Mouse (Mus musculus) CH12.LX (cell line): ENCODE measurements around the gene Ocrl. TPM values are rescaled to one million over a fixed set of nuclear protein-coding genes. Genes with fewer than 3 reads are reported as not detected.

Source experiments
- DNase-seq: peaks from one replicate; pipeline ENCODE4 v3.0.0-alpha.2; 2013; ENCODE audit errors: extremely low read depth
- H3K27ac ChIP-seq: 2 replicates; pipeline ENCODE4 v1.5.1; 2012; ENCODE audit warnings: low read depth, mild to moderate bottlenecking, control low read depth, moderate library complexity; ENCODE audit not compliant: insufficient read depth
- H3K27me3 ChIP-seq: replicated peaks from 2 replicates; pipeline ENCODE3; 2012; ENCODE audit warnings: inconsistent platforms
- H3K36me3 ChIP-seq, 2 experiments: replicated peaks in 1 of 2; 2 replicates each; pipeline versions ENCODE3 to v1.6.1; 2012; ENCODE audit warnings: inconsistent platforms in 1 of 2, low read length in 1 of 2, mild to moderate bottlenecking in 1 of 2, mixed read lengths in 1 of 2, moderate library complexity in 1 of 2; ENCODE audit not compliant: control insufficient read depth in 1 of 2, insufficient read depth in 1 of 2
- H3K4me1 ChIP-seq, 2 experiments: 2 replicates each; pipeline ENCODE4 v1.6.1; 2012; ENCODE audit warnings: inconsistent platforms in 1 of 2, moderate library complexity in 1 of 2; ENCODE audit not compliant: insufficient read depth in 2 of 2, control insufficient read depth in 1 of 2
- H3K4me2 ChIP-seq: 2 replicates; pipeline ENCODE4 v1.6.1; 2012; ENCODE audit warnings: low read depth, mild to moderate bottlenecking, control low read depth; ENCODE audit not compliant: poor library complexity, insufficient read depth, severe bottlenecking
- H3K4me3 ChIP-seq, 3 experiments: fragments of 150-350 bp in 1 of 3; sonication (generic) in 1 of 3; replicated peaks in 1 of 3; 2 replicates each; pipeline versions ENCODE3 to v1.5.1; 2011 to 2012; ENCODE audit warnings: low read depth in 2 of 3, low read length in 2 of 3, mild to moderate bottlenecking in 2 of 3, moderate library complexity in 2 of 3, control low read depth in 1 of 3, improper control_type of control experiment in 1 of 3, inconsistent platforms in 1 of 3, mixed read lengths in 1 of 3; ENCODE audit not compliant: poor library complexity in 1 of 3
- H3K79me2 ChIP-seq: replicated peaks from 2 replicates; pipeline ENCODE4 v1.6.1; 2012; ENCODE audit warnings: mild to moderate bottlenecking, moderate library complexity; ENCODE audit not compliant: control insufficient read depth, poor library complexity, insufficient read depth, severe bottlenecking; ENCODE audit errors: extremely low read depth
- H3K9ac ChIP-seq: 2 replicates; pipeline ENCODE4 v1.6.1; 2012; ENCODE audit warnings: low read depth, mild to moderate bottlenecking, control low read depth, moderate library complexity; ENCODE audit not compliant: insufficient read depth
- H3K9me3 ChIP-seq: replicated peaks from 2 replicates; pipeline ENCODE3; 2012; ENCODE audit warnings: low read length, inconsistent platforms, mixed read lengths
- BHLHE40 ChIP-seq: IDR thresholded peaks from 2 replicates; pipeline ENCODE4 v1.6.1; 2011; ENCODE audit warnings: mild to moderate bottlenecking, low read depth, low read length, improper control_type of control experiment
- CHD1 ChIP-seq: IDR thresholded peaks from 2 replicates; pipeline ENCODE4 v1.6.1; 2012; ENCODE audit warnings: low read depth, low read length, improper control_type of control experiment, inconsistent platforms
- CHD2 ChIP-seq: IDR thresholded peaks from 2 replicates; pipeline ENCODE4 v1.6.1; 2011; ENCODE audit warnings: low read length, improper control_type of control experiment
- CTCF ChIP-seq, 2 experiments: IDR thresholded peaks in 1 of 2; conservative IDR thresholded peaks in 1 of 2; 2 replicates each; pipeline ENCODE4 v1.5.1; 2011 to 2012; ENCODE audit warnings: low read depth in 2 of 2, low read length in 2 of 2, improper control_type of control experiment in 1 of 2, inconsistent platforms in 1 of 2, mild to moderate bottlenecking in 1 of 2, moderate library complexity in 1 of 2
- E2F4 ChIP-seq: IDR thresholded peaks from 2 replicates; pipeline ENCODE4 v1.6.1; 2011; ENCODE audit warnings: low read depth, low read length, improper control_type of control experiment; ENCODE audit not compliant: insufficient replicate concordance
- EP300 ChIP-seq: IDR thresholded peaks from 2 replicates; pipeline ENCODE4 v1.6.1; 2011; ENCODE audit warnings: low read length, improper control_type of control experiment
- ETS1 ChIP-seq: conservative IDR thresholded peaks from 2 replicates; pipeline ENCODE4 v1.6.1; 2012; ENCODE audit warnings: low read depth, mild to moderate bottlenecking, inconsistent platforms, low read length, improper control_type of control experiment, moderate library complexity
- HCFC1 ChIP-seq: IDR thresholded peaks from 2 replicates; pipeline ENCODE4 v1.6.1; 2012; ENCODE audit warnings: low read depth, mild to moderate bottlenecking, inconsistent platforms, low read length, improper control_type of control experiment
- IRF4 ChIP-seq: IDR thresholded peaks from 2 replicates; pipeline ENCODE4 v1.6.1; 2014; ENCODE audit warnings: low read depth, mild to moderate bottlenecking, inconsistent platforms, low read length, improper control_type of control experiment
- MAFK ChIP-seq: IDR thresholded peaks from 2 replicates; pipeline ENCODE4 v1.6.1; 2011; ENCODE audit warnings: low read length, improper control_type of control experiment; ENCODE audit not compliant: insufficient replicate concordance
- MAX ChIP-seq: IDR thresholded peaks from 2 replicates; pipeline ENCODE4 v1.6.1; 2011; ENCODE audit warnings: low read length, improper control_type of control experiment
- MAZ ChIP-seq: IDR thresholded peaks from 2 replicates; pipeline ENCODE4 v1.6.1; 2012; ENCODE audit warnings: low read depth, mild to moderate bottlenecking, inconsistent platforms, low read length, improper control_type of control experiment, moderate library complexity
- MYC ChIP-seq: IDR thresholded peaks from 2 replicates; pipeline ENCODE4 v1.6.1; 2011; ENCODE audit warnings: low read depth, mild to moderate bottlenecking, improper control_type of control experiment, low read length
- NELFE ChIP-seq: IDR thresholded peaks from 2 replicates; pipeline ENCODE4 v1.6.1; 2011; ENCODE audit warnings: low read depth, low read length, improper control_type of control experiment
- PAX5 ChIP-seq: IDR thresholded peaks from 2 replicates; pipeline ENCODE4 v1.6.1; 2012; ENCODE audit warnings: low read length, inconsistent platforms, mixed read lengths
- POLR2AphosphoS2 ChIP-seq: IDR thresholded peaks from 2 replicates; pipeline ENCODE4 v1.6.1; 2011; ENCODE audit warnings: low read depth, low read length, improper control_type of control experiment
- SIN3A ChIP-seq: IDR thresholded peaks from 2 replicates; pipeline ENCODE4 v1.6.1; 2012; ENCODE audit warnings: low read length, improper control_type of control experiment, inconsistent platforms
- SMC3 ChIP-seq: IDR thresholded peaks from 2 replicates; pipeline ENCODE4 v1.6.1; 2011; ENCODE audit warnings: low read depth, low read length, improper control_type of control experiment
- TBP ChIP-seq: conservative IDR thresholded peaks from 2 replicates; pipeline ENCODE4 v1.6.1; 2011; ENCODE audit warnings: low read depth, low read length, improper control_type of control experiment
- TCF12 ChIP-seq: IDR thresholded peaks from 2 replicates; pipeline ENCODE4 v1.6.1; 2014; ENCODE audit warnings: low read depth, mild to moderate bottlenecking, inconsistent platforms, low read length, improper control_type of control experiment
- UBTF ChIP-seq: IDR thresholded peaks from 2 replicates; pipeline ENCODE4 v1.6.1; 2012; ENCODE audit warnings: low read depth, mild to moderate bottlenecking, inconsistent platforms, low read length, improper control_type of control experiment, moderate library complexity
- USF2 ChIP-seq: conservative IDR thresholded peaks from 2 replicates; pipeline ENCODE4 v1.6.1; 2011; ENCODE audit warnings: low read depth, low read length, improper control_type of control experiment
- ZC3H11A ChIP-seq: IDR thresholded peaks from 2 replicates; pipeline ENCODE4 v1.6.1; 2012; ENCODE audit warnings: low read depth, mild to moderate bottlenecking, inconsistent platforms, low read length, improper control_type of control experiment
- ZKSCAN1 ChIP-seq: IDR thresholded peaks from 2 replicates; pipeline ENCODE4 v1.6.1; 2012; ENCODE audit warnings: low read depth, inconsistent platforms, low read length, improper control_type of control experiment, borderline replicate concordance
- dilution Hi-C: fragments of 300-500 bp; cut with MboI; formaldehyde crosslinking; loops from 2 replicates; pipeline ENCODE4 v1.14.3; 2020; ENCODE audit warnings: low sequenced_read_pairs; ENCODE audit not compliant: extremely low pct_unique_long_range_greater_than_20kb, extremely low pct_ligation_motif_present
- in situ Hi-C: fragments of 300-500 bp; cut with MboI; formaldehyde crosslinking; loops from 3 replicates; pipeline ENCODE4 v1.14.3; 2019; ENCODE audit warnings: low sequenced_read_pairs, low pct_ligation_motif_present, low pct_unique_long_range_greater_than_20kb, mixed read lengths
- polyA plus RNA-seq: library from polyadenylated mRNA; unstranded; fragments of >175 nt; gene quantifications from 2 replicates; pipeline ENCODE4 v1.2.1, GENCODE M21; 2012; ENCODE audit warnings: low read depth; ENCODE audit not compliant: insufficient read length
- total RNA-seq, 2 experiments: library from RNA; depleted of rRNA; stranded (reverse); fragments of 300-350 nt in 1 of 2; fragments of >200 nt in 1 of 2; gene quantifications; 2 replicates each; pipeline ENCODE4 v1.2.3; 2012 to 2014

Ocrl gene
- total and polyA plus RNA-seq, 3 experiments: 2.6 to 7.1 (median 3.8) TPM

DNA sequence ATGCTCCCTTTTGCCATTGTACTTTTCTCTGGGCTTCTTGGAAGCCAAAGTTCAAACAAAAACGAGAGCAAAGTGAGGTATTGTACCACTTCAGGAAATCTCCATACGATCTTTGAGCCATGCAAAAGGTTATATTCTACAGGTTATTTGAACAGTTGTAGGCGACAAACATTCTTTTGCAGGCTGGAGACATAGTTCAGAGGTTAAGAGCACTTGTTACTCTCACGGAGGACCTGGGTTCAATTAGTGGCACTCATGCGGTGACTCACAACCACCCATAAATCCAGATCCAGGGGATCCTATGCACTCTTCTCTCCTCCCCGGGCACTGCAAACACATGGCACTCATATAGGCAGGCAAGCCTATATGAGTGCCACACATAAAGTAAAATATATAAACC is 29.4 kb upstream of the Ocrl start:
- no peak overlapping the region for H3K4me3 ChIP-seq
- H3K27ac ChIP-seq: no peak overlapping the region
- H3K4me2 ChIP-seq: no peak overlapping the region
- H3K36me3 ChIP-seq: no peaks in the 10 kb centered on the region
- no peak overlapping the region for H3K9ac ChIP-seq
- H3K9me3 ChIP-seq: no peaks in the 10 kb centered on the region
- no peaks in the 10 kb centered on the region for H3K27me3 ChIP-seq
- H3K4me1 ChIP-seq: no peaks in the 10 kb centered on the region
- dilution Hi-C loops (no loop called here), in situ Hi-C loops (no loop called here)
- no peaks in the 10 kb centered on the region for H3K79me2 ChIP-seq
- DNase-seq: no peak
- no peak for TF ChIP-seq PAX5
- TF ChIP-seq UBTF: no peak
- TF ChIP-seq IRF4: no peak
- TF ChIP-seq MAZ: no peak
- TF ChIP-seq CHD2: no peak
- no peak for TF ChIP-seq MYC
- no peak for TF ChIP-seq NELFE
- TF ChIP-seq ETS1: no peak
- TF ChIP-seq HCFC1: no peak
- TF ChIP-seq MAFK: no peak
- no peak for TF ChIP-seq CTCF (conservative IDR thresholded peaks at IDR 0.05 in 1 of 2, IDR thresholded peaks at IDR 0.05 in 1 of 2; ENCODE audit: low read depth in 2 of 2, low read length in 2 of 2)
- no peak for TF ChIP-seq E2F4
- no peak for TF ChIP-seq MAX

DNA sequence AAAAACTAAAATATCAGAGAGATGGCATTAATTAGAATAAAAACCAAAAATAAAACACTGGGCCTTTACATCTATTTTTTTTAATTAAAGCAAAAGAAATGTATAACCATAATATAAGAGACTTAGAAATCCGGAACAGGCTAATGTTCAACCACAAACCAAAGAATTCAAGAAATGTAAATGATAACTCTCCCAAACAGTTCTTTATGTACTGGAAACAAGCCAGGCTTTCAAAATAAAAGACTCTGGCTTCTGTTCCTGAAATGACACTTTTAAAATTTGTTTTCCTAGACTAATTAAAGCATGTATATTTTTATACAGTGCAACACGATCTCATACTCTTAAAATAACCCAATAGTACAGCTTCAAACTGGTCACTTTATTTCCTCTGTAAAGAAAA is 24.8 kb upstream of the Ocrl start:
- H3K4me2 ChIP-seq: no peak overlapping the region
- H3K27me3 ChIP-seq: no peaks in the 10 kb centered on the region
- dilution Hi-C loops (no loop called here), in situ Hi-C loops (no loop called here)
- H3K36me3 ChIP-seq: no peaks in the 10 kb centered on the region
- no peaks in the 10 kb centered on the region; a peak in 1 of 4 replicates for H3K4me1 ChIP-seq
- H3K4me3 ChIP-seq: no peak overlapping the region
- H3K9me3 ChIP-seq: no peaks in the 10 kb centered on the region
- H3K27ac ChIP-seq: no peak overlapping the region
- H3K79me2 ChIP-seq: no peaks in the 10 kb centered on the region
- DNase-seq: no peak
- H3K9ac ChIP-seq: no peak overlapping the region
- TF ChIP-seq USF2 (no peak), EP300 (no peak), CTCF (conservative IDR thresholded peaks at IDR 0.05 in 1 of 2, IDR thresholded peaks at IDR 0.05 in 1 of 2; ENCODE audit: low read depth in 2 of 2, low read length in 2 of 2) (no peak), TBP (no peak), BHLHE40 (no peak), ZC3H11A (no peak), SIN3A (no peak), SMC3 (no peak), CHD1 (no peak), MAFK (no peak), UBTF (no peak), HCFC1 (no peak), TCF12 (no peak), ZKSCAN1 (no peak), POLR2AphosphoS2 (no peak), NELFE (no peak), ETS1 (no peak), PAX5 (no peak)
- TF ChIP-seq, all 38 proteins: peak for 0
